Mouse (Mus musculus): Measurements from ENCODE around the gene Prdm16. TPM values are rescaled to one million over a fixed set of nuclear protein-coding genes. Genes with fewer than 3 reads are reported as not detected.

Gene Prdm16
- total RNA-seq, 2 experiments from 2014 or later, result 9.4 to 11.8 TPM

DNA sequence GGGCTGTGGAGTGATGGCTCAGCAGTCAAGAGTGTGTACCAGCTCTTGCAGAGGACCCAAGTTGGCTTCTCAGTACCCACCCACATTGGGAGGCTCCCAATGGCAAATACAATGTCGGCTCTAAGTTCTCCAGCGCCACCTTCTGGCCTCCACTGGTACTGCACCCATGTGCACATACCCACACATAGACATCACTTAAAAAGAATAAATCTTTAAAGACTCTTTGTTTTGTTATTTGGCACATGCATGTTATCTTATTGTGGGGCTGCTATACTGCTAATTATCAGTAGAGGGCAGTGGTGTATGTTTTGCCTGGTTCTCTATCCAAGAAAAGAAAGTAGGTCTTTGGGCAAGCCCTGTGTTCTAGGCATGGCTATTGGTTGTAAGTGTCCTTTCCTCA lies 217.7 kb downstream of the Prdm16 start:
- no peak for DNase-seq

DNA sequence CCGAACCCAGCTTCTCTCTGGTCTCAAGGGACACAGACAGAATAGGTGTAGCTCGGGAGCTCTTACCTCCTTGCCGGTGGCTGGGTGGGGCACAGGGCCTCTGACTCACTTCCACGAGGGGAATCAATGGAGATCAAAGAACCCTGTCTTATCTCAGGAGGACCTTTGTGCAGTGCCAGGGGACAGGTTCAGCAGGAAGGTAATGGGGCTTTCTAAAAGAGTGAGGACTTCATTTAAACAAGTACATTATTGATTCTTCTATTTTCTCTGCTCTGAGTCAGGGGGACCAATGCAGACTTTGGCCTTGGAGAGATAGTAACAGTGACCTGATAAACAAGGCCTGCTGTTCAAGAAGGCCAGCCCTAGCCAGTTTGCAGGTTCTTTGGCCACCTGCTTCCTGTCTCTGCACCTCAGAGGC lies 218.3 kb downstream of the Prdm16 start:
- no peak for DNase-seq

DNA sequence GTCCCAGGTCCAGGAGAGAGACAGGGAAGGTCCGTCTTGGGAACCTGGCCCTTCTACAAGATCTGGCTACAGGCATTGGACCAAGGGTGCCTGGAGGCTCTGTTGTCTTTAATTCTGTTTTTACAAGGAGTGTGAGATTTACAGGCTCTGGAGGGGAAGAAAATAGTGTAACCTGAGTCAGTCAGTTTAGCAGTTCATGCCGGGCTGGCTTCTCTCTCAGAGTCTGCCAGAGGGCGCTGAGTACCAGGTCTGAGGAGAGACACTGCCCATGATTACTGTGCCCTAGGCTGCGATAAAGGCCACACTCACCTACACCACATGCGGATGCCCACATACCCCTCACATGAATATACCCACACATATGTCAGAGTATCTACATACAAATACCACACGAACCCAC lies 219.9 kb downstream of the Prdm16 start:
- no peak for DNase-seq

DNA sequence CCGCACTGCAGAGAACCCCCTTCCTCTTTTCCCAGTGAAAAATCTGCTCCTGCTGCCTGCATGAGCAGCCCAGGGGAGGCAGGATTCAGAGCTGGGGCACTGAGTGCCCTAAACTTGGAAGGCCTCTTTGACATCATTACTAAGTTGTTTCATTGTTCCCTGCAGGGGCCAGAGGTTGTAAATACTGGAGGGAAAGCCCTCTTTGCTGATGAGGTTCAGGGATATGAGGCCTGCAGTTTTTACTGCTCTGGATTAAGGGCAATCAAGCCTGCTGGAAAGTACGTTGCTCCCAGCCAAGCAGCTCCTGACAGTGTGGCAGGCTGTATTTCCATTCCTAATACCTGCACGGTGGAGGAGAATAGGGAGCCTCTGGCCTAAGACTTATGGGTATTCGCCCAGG lies 221.8 kb downstream of the Prdm16 start:
- no peak for DNase-seq

DNA sequence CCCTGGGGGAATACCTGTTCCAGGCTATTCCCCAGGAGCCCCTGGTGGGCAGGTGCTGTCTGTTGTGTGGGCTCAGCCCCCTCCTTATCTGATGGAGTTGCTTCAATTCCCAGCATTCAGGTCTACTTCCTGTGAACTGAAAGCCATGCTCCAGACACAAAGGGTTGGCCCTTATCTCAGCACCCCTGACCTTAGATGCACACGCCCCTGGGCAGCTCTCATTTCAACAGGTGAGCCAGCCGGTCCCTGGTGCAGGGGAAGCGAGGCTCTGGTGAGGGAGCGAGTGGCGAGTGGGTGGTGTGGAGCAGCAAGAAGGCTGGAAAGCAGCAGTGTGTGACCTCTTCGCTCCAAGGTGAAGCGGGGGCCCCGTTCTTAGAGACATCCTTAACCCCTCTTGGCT lies 226.1 kb downstream of the Prdm16 start:
- DNase-seq, result no peak

DNA sequence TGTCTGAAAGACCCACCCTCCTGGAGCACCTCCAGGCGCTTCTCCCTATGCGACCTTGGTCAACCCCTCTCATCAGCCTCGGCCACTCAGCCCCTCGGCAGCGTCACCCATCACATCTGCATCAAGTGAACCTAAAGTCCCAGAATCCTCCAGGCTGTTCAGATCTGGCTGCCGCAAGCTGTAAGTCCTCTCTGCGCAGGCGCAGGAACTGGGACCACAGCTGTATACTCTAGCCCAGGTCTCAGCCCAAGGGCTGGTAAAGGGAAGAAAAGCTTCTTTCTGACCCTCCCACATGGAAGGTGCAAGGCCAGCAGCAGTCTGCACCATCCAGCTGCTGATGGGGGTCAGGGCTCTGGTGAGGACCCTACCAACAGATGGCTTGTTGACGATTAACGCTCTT lies 226.8 kb downstream of the Prdm16 start:
- no peak for DNase-seq

DNA sequence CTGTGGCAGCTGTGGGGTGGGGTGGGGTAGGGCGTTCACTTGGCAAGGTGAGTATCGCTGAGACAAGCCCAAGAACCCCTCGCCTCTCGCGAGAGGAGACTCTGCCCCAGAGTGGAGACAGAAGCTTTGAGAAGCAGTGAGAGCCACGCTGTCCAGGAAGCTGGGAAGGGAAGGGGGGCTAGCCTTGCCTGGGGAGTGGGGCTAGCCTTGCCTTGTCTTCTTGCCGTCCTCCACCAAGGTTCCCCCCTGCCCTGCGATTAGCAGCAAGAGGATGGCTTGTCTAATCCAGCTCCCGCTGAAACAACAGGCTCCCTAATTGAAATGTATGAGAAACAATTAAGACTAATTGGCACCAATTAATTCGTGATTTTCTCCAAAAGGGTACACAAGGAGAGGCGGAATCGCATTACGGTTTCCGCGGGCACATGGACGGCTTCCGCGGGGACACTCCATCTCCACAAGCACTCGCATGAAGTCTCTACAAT lies 227.4 kb downstream of the Prdm16 start:
- DNase-seq, result no peak

DNA sequence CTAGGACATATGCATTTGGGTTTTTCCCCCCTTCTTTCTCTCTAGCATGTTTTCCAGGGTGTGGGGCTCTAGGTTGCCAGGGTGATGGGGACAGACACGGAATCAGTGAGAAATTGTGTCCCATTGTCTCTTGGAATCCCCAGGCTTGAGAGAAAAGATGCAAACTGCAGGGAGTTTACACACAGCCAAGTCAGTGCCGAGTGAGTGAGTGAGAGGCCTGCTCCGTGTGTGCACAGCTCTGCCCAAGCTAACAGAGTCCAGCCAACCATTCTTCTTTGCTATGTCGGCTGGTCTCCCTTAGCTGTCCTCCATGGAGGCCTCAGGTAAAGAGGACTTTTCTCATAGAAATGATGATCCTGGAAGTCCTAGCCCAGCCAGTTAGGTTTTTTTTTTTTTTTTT lies 233.7 kb downstream of the Prdm16 start:
- no peak for DNase-seq

DNA sequence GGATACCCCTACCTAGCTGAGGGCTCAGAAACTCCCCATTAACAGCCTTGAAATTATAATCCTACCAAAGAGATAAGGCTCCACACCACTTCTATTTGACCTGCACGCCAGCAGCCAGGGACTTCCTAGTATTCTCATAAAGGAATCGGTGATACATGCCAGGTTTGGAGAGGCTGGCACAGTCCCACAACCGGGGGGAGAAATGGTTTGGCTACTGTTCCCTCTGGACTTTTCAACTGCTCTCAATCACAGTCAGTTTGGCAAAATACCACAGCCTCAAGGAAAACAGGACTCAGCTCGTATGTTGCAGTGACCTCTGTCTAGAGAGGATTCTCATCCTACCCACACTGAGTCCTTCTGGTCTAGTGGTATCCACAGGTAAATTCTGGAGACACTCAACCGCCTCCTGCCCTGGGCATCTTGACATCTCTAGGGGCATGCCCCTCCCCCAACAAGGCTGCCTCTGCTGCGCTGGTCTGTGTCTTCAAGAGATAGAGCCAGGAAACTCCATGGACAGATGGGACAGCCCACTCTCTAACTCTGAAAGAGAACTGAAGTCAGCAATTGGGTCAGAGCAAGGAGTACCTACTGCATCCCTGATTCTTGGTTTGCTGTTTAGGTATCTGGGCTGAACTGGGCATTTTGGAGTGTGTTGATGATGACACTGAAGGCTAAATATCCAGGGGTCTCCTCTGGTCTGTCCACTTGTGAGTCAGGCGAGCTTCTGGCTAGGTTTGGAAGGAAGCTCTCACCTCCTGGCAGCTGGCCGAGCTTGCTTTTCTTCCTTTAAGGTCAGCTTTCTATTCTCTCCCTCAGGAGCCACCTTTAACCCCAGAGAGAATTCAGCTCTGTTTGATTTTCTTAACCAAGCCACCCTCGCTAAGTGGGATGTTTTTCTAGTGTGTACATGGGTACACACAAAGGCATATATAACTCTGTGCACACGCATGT lies 234.4 kb downstream of the Prdm16 start:
- no peak for DNase-seq

DNA sequence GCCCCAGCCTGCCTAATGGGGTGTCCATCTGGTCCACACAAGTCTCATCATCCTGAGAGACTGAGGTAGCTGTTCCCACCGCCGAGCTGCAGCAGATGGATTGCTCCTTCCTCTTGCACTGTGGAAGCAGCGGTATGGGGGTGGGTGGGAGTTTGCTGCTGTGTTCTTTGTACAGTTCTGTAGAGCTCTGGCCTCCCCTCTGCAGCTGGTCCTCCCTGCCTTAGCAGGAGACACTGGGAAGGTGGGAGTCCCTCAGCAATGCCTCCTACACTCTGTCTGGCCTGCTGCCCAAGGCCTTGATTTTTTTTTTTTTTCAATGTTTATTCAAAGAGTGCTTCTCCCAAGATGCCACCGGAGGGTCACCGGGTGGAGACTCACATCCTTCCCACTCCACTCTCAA lies 235.3 kb downstream of the Prdm16 start:
- no peak for DNase-seq

DNA sequence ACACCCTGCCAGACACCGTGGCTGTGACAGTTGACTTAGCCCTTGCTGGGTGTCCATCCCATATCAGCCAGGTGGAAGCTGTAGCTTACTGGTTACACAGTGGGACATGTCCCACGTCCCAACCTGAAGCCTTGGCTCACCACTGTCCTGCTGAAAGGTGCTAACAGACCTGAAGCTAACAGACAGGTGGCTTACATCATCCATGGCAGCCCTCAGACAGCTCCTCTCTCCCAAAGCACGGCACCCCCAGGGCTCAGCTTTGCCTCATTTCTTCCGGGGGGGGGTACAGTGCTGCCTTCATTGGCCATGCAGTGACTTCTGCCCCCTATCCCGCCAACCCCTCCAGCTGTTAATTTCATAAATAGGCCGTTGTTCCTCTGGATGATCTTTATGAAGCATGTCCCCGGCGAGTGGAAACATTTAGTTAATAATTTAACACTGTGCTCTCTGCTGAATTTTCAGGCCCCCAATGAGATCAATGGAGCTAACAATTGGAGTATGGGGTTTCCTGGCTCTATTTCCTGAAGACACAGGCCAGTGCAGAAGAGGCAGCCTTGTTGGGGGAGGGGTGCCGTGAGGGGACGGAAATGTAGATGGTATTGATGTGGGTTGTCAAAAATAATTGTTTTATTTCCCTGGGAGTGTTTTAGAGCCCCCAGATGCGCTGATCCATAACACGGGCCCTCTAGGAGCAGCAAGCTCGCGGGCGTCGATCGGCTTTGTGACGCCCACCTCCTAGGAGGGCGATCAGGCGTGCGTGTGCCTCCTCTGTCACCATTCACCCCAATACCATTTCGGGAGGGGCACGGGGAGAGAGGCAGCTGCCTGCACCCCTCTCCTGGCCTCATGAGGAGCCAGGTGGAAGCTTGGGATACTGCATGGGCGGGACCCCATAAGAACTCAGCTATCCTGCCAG lies 236.2 kb downstream of the Prdm16 start:
- no peak for DNase-seq

DNA sequence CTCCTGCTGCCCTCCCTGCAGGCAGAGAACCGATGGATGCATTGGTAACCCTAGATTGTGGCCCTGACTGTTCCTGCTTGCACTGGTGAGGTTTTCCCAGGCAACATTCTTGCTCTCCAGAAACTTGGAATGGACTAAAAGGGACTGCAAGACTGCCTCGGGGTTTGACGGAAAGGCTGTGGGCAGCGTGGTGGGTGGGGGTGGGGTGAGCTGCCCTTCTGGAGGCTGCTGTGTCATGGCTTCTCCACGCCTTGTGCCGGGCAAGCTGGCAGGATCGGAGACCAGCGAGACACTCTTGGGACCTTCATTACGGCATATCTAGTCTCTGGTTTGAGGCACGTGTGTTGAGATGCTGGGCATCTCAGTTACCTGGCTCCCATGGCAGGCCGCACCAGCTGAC lies 237.0 kb downstream of the Prdm16 start:
- no peak for DNase-seq

DNA sequence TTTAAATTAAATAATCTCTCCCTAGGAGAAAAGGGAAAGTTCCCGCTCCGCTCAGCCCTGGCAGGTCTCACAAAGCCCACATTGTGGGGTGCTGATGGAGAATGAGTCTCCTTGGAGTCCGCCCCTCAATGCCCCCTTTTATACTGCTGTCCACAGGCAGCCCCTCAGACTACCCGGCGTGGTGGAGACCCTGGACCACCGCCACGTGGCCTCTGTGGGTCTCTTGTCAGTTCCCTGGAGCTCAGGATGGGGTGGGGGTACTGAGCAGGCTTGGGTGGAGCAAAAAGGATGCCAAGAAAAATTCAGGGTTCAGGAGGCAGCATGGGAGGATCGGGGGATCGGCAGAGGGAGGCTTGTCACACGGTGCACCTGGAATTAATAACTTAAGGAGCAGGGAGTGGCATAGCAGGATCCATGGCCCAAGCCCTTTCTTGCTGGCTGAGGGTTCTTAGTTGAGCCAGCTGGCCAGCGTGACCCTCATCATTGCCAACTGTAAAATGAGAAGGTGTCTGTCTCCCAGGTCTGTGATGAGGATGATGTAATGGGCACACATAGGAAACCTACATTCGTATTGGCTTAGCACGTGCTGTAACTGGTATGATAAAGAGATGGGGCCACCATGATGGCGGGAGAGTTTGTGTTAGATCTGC lies 239.9 kb downstream of the Prdm16 start:
- DNase-seq, result no peak

DNA sequence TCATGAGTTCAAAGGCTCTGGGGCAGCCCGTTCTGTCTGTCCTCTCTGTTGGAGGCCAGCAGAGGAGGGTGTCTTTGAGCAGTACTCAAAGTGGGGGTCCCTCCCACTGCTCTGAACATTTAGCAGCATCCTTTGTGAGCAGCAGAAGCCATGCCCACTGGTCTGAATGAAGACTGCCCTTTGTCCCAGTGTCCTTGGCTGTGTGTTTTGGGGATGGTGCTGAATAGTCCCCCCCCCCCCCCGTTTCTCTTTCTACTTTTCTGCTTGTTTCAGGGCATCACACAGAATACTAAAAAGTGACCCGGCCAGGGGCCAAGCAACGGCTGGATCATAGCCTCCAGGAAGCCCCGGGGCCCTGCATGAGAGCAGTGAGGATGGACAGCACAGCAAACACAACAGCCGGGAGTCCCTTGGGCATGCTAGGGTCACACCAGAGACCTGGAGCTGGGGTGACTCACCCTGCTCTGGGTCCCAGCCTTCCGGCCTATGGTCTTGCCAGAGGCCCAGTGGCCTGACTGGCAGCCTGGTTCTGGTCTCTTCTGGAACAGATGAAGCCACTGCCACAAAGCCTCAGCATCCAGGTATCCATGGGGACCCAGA lies 242.4 kb downstream of the Prdm16 start:
- DNase-seq, result peak in 1 of 2 experiments; percentile 49

DNA sequence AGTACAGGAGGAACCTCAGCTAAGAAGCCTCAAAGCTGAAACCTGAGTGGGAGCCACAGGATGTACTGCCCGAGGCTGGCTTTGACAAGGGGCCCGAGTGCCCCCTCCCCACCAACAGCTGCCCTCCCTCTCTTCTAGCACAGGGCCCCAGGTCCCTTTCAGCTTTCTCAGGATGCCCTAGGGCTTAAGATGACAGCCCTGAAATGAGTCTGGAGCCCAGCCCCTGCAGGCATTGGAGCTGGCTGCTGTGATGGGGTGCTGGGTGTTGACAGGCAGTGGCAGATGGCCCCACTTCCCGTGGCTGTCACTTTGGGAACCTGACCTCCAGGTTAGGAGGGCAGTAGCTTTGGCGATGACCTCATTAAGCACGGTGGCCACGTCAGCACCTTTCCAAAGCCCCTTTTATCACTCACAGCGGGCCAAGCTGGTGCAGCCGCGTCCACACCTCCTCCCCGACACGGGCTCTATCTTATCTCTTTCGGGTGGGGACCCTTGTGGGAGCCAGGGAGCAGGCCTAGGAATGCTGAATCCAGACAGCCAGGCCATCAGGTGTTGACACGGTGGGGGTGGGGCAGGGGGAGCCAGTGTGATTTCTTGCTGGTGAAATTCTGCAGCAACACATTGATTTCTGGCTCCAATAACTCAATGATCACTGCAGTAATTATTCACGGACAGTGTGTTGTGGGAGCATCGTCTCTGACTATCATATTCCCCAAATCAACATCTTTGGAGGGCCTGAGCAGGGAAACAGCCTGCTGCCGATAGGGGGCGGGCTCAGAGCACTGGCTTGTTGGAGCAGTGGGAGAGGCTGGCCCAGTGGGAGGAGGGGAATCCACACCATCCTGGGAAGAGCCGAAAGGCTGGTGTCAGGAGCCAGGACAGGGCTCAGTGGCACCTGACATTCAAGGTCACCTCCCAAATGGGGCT lies 243.2 kb downstream of the Prdm16 start:
- no peak for DNase-seq

DNA sequence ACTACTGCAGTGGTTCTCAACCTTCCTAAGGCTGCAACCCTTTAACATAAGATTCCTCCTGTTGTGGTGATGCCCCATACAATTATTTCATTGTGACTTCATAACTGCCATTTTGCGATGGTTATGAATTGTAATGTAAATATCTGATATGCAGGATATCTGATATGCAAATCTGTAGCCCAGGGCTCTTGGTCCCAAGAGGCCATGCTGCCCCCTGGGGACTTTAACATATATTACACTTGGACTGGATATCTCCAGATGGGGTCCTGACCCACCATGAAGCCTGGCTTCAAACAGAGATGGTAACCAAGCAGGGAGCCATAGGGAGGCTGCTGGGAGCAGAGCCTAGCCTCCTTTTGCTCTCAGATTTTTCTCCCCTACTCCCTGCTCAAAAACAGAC lies 244.0 kb downstream of the Prdm16 start:
- DNase-seq, result no peak

DNA sequence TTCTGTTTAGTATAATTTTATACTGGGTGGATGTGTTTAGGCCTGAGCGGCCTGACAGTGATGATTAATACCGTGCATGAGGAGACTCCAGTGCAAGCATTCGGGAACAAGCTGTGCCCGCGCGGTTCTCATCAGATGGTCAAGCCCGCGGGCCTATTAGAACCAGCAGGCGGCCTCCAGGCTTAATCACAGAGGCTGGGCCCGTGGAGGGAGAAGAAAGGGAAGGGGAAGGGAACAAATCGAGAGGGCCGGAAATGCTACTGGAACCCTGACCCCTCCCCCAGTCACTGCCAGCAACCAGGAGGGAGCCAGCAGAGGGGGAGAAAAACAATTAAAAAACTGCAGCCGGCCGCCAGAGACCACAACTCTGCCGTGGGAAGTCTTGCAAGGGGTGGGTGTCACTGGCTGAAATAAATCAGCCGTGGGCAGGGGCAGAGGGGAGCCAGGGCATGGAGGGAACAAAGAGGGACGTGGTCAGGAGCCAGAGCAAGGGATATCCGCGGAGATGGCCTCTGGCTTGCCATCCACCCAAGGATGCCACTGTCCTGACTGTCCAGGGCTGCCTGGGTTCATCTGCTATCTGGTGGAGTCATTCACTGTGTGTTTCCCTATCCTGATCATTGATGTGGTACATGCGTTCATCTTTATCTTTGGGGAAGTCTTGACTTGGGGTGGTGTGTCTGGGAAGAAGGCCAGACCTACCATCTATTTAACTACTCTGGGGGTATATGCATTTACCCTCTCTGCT lies 246.2 kb downstream of the Prdm16 start:
- peak in 1 of 2 experiments; percentile 32 for DNase-seq

DNA sequence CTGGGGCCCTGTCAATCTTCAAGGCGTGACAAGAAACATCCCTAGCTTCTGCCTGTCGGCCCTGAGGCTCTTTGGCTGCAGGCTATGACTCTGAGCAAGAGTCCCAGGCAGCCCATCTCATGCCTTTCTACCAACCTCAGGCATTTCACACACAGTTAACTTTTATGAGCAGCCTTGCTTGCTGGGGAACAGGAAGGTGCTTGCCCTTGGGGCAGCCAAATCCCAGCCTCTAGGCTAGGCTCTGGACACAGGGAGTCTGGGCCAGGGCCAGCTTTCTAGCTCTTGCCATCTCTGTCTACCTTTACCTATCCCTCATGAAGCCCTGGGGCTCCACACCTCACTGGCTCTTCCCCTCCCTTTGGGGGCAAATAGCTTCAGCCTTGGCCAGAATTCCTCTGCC lies 247.0 kb downstream of the Prdm16 start:
- DNase-seq, result no peak

DNA sequence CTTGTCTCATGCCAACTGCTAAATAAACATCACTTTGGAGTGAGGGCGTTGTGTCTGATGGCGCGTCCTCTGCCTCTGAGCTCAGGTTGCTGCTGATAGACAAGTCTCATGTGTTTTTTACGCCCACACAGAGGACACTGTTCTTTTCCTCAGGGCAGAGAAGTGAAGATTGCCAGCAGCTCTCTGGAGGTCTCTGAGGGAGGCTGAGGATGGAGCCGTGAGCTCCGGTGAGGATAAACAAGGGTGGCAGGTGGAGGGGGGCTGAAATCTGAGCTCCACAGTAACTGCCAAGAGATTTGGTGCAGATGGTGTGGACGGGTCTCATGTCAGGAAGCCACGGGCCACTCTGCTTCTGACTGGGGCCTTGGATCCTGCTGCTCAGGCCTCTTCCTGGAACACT lies 249.9 kb downstream of the Prdm16 start:
- no peak for DNase-seq

DNA sequence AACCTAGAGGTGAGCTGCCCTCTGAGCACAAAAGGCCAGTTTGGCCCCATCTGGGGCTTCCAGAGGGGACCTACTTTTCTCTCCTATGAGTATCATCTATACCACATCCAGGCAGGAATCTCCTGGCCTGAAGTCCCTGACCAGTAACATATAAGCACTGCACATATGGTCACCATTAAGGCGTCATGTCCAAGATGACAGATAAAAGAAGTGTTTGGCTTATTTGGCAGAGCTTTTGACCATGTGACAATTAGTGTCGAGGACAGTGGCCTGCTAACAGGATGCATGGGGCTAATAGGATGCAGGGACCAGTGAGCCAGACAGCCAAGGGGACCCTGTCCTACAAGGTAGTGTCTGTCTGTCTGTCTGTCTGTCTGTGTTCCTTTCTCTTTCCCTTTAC lies 250.8 kb downstream of the Prdm16 start:
- no peak for DNase-seq

Data from layer of hippocampus, postnatal 36 days (tissue).